Mouse (Mus musculus): ENCODE measurements around the gene Nr1d2.
"Not testable (repeated sequence)": the region's sequence is repeated elsewhere in the genome, so short reads cannot be mapped to it uniquely, and the experiment has no call there.

Nr1d2 gene

DNA sequence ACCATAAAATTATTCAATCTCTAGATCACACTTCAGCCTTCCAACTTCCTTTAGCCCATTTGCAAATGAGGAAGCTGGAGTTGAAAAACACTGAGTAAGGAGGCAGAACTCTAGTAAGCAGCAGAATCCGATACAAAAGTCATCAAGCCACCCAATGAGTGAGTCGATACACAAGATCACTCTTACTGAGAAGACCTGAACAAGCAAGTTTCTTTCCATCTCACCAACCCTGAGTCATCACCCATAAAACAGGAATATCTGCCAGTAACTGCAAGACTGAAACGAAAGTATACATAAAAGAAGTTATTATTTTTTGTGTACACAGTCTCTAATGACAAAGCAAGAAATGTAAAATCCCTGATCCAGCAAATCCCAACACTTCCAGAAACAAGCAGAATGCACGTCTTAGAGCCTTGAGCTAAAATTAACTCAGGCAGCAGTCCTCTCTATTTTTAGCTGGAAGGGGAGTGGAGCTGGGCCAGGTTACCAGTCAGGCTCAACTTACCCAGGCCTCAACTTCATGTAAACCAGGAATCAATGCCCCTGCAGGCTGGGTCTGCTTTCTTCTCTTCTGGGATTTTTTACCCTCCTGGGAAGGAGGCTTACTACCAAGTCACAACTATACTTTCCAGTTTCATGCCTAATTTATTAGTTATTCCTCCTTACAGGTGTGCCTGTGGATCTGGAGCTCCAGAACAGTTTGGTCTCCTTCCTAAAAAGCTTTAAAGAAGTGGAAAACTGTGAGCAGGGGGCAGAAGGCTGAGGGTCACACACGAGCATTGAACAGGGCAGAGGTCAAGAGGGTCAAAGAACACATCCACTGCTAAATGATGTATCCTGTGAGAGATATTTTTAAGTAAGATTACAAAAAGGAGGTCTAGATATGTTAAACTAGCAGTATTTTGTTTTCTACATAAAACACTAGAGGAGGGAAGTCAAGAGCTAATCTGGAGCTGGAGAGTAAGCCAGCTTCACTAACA is 4.7 kb downstream of the Nr1d2 start:
- DNase-seq (ENCODE audit: low read depth in 2 of 2, low spot score in 2 of 2): no peak

DNA sequence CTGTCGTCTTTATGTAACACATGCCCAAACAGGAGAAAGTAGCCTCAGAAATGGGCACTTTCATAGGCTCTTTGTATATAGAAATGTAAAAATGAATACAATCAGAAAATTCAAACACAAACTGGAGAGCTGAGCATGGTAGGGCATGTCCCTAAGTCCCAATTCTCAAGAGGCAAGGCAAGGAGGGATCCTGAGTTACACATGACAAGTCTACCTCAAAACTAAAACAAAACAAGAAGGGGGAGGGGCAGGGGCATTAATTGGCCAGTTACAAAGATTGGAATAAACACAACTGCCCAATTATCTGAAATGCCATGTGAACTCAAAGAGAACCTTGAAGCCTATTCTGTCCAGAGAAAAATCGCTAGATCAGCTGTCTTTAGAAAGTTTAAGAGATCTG is 5.9 kb downstream of the Nr1d2 start:
- no peak for DNase-seq (ENCODE audit: low read depth in 2 of 2, low spot score in 2 of 2)

DNA sequence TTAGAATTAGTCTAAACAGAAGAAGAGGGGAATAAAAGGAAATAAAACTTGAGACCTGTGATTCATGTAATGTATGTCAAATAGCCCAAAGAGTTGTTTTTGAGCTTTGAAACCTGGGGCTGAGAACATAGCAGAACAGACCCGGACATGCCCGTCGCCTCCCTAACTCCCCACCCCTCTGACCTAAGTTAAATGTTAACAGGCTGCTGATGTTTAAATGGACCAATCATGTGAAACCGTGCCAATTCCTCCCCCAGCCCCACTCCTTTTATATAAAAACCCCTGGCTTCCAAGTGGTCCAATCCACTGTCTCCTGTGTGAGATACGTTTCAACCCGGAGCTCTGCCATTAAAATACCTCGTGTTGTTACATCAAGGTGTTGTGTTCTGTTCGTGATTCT is 7.1 kb downstream of the Nr1d2 start:
- DNase-seq (ENCODE audit: low read depth in 2 of 2, low spot score in 2 of 2): not testable (repeated sequence)

DNA sequence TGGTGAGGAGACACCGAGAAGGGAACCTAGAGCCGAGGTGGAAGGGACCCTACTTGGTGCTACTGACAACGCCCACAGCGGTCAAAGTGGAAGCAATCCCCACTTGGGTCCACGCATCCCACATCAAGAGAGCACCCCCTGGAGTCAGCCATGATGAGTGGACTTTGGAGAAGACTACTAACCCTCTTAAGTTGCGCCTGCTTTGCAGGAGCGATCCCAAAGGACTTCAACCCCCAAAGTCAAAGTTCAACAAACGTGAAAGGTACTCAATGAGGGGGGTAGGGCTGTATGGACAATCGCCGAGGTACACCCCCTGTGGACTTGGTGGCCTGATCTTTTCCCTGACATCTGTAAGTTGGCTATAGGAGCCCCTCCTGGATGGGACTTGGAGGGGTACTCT is 9.2 kb downstream of the Nr1d2 start:
- not testable (repeated sequence) for DNase-seq (ENCODE audit: low read depth in 2 of 2, low spot score in 2 of 2)

DNA sequence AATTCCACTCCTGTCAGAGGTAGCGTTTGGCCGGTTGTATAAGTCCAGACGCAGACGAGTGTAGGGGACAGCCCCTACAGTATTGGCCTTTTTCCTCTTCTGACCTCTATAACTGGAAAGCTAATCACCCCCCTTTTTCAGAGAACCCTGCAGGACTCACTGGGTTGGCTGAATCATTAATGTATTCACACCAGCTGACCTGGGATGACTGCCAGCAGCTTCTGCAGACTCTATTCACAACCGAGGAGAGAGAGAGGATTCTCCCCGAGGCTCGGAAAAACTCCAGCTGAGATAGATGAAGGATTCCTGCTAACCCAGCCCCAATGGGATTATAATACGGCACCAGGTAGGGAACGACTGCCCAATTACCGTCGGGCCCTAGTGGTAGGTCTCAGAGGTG is 12.7 kb downstream of the Nr1d2 start:
- not testable (repeated sequence) for DNase-seq (ENCODE audit: low read depth in 2 of 2, low spot score in 2 of 2)

DNA sequence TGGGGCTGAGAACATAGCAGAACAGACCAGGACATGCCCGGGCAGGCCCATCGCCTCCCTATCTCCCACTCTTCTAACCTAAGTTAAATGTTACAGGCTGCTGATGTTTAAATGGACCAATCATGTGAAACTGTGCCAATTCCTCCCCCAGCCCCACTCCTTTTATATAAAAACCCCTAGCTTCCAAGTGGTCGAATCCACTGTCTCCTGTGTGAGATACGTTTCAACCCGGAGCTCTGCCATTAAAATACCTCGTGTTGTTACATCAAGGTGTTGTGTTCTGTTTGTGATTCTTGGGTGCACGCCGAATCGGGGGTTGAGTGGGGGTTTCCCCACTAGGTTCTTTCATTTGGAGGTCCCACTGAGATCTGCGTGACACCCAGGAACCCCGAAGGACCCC is 13.5 kb downstream of the Nr1d2 start:
- DNase-seq (ENCODE audit: low read depth in 2 of 2, low spot score in 2 of 2): not testable (repeated sequence)

DNA sequence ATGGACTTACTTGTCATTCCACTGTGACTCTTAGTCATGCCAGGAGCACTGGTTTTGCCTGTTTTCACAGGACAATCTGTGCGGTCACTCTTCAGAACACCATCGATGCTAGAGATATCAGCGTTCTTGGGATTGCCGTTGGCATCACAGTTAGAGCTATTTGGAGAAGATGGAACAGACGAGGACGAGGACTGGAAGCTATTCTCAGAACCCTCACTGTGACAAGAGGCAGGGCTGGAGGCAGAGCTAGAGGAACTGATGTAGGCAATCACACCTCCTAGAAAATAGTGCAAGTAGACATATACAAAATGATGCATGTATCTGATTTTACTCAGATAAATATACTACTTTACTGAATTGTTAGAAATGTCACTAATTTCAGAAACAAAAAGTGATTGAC is 16.9 kb downstream of the Nr1d2 start:
- no peak for DNase-seq (ENCODE audit: low read depth in 2 of 2, low spot score in 2 of 2)

DNA sequence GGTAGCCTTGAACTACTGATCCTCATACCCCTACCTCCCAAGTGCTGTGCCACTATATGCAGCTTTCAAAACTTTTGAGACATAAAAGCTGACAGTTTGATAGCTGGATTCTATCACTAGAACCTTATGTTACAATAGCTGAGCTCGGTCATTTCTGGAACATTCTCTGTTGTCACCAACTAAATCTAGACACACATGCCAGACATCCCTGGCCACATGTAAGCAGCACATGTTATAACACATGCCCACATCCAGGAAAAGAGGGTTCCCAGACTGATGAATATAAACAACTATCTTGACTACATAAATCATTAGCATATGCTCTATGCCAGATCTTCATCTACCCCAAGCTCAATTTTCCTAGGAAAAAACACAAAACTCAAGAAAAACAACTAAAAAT is 21.8 kb downstream of the Nr1d2 start:
- DNase-seq (ENCODE audit: low read depth in 2 of 2, low spot score in 2 of 2): no peak

DNA sequence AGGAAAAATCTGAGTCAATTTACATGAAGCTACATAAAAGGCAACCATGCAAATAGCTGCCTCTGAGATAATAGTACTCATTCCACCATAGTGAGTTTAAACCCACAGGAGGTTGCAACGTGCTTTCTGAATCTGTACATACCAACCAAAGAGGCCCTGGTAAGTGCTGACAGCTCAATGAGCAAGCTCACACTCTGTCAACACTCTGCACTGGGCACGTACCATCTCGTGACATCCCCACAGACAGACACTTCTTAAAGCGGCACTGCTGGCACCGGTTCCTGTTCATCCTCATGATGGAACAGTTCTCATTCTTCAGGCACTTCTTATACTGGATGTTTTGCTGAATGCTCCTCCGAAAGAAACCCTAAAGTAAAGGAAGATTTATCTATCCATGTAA is 22.5 kb downstream of the Nr1d2 start:
- DNase-seq (ENCODE audit: low read depth in 2 of 2, low spot score in 2 of 2): no peak

DNA sequence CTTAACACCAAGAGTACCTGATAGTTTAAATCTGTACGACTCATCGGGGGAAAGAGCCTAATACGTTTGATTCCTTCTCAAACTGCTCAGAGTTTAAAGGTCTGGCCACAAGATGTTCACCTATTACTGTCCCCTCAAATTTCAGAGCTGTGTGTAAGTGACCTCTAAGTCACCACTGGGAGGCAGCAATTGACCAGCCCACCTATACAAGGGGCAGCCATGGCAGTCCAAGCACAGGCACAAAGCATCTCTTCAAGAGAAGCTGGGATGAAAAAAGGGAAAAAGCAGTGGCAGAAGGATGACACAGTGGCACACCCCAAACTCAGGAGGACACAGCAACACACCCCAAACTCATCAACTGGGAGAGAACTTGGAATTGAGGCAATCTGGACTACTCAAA is 28.1 kb downstream of the Nr1d2 start:
- no peak for DNase-seq (ENCODE audit: low read depth in 2 of 2, low spot score in 2 of 2)

DNA sequence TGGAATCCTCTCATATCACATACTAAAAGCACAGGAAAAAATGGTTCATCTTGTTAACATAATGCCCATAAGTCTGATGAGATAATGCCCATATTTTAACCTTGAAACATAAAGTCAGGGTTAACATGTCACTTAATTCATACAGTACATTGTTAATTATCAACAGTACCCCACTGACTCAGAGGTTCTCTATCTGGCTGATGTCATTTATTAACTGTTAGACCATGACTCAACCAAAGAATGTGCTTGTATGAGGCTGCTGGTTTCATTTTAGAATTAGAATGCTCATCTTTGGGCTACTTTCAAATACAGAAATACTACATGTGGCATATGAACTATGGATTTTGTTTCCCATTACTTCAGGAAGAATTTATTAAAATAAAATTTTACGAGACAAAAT is 34.6 kb downstream of the Nr1d2 start:
- not testable (repeated sequence) for DNase-seq (ENCODE audit: low read depth in 2 of 2, low spot score in 2 of 2)

DNA sequence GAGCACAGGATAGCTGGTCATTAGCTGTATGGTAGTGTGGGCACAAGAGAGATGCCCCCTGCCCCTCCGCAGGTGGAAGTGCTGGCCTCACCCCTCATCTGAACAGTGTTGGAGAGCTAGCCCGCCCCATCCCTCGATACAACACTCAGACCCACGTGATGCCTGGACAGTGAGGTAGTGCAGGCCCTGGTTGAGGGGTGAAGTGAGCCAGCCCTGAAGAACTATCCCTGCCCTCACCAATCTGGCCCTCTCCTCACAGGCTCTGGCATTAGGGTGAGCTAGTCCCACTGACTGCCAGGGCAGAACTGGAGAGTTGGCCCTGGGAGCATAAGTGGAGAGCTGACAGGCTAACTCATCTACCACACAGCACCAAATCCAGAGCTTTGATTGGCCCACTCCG is 37.5 kb downstream of the Nr1d2 start:
- DNase-seq (ENCODE audit: low read depth in 2 of 2, low spot score in 2 of 2): no peak

DNA sequence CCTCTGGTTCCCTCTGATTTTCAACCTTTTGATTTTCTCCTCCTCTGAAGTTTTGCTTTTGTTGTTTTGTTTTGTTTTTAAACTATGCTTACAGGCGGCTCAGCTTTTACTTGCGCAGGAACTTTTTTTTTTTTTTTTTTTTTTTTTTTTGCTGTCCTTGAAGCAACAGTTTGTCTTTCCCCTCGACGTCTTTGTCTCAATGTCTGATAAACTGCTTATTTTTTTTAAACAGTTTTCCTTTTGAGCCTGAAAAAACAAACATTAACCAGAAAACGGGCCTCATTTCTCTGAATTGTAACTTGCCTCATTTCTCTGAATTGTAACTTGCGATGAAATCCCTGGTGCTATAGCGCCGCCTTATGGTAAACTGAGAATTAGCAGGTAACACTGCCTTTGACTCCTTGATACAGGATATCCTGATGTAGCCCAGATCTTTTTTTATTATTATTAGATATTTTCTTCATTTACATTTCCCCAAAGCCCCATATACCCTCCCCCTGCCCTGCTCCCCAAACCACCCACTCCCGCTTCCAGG is 52.0 kb downstream of the Nr1d2 start:
- DNase-seq (ENCODE audit: low read depth in 2 of 2, low spot score in 2 of 2): peak; percentile 26 to 38

DNA sequence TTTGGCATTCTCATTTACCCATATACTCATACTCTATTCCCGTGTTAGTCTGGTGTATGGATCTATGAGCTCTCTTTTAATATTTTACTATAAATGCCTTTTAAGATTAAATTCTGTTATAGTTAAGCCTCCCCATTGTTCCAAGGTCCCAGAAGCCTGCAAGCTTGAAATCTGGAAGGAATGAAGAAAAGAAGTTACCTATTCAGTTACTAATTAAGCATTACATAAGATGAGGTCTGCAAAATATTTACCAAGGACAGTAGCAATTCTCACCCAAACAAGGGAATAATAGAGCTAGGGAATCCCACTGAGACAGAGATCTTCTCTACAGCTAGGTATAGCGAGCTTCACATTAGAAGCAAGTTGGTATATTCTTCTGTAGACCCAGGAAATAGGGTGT is 61.4 kb downstream of the Nr1d2 start:
- DNase-seq (ENCODE audit: low read depth in 2 of 2, low spot score in 2 of 2): not testable (repeated sequence)

DNA sequence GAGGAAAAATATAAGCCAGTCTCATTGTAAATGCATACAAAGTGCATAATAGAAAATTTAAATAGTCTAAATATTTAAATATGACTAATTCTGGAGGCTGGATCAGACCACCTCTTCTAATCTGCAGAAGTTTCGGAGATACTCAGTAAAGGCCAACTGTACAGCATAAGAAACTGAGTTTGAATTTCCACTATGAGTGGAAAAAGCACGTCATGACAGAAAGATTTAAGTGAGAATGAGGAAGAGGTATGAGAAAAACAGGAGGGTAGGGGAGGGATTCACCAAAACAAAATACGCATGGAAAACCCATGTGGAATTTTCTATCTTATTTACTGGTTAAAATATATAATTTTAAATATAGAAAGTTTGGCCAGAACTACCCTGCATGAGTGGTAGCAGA is 71.3 kb downstream of the Nr1d2 start:
- no peak for DNase-seq (ENCODE audit: low read depth in 2 of 2, low spot score in 2 of 2)

DNA sequence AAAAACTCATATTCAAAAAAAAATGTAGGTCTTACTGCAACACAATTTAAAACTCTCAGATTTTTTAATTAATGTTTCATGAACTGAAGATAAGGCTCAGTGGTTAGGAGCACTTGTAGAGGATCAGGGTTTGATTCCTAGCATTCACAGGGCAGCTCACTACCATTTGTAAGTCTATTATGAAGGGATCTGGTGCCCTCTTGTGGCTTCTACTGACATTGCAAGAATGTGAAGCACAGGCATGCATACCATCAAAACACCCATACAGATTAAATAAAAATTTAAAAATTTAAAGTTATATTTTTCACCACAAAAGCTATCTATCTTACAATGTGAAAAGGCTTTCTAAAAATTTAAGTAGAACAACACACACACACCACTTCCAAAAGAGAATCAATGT is 71.9 kb downstream of the Nr1d2 start:
- DNase-seq (ENCODE audit: low read depth in 2 of 2, low spot score in 2 of 2): peak; percentile 39 to 57
